Mouse (Mus musculus) midbrain, embryonic 10.5 days (tissue): ENCODE data around the gene Mrps15. TPM values are rescaled to one million over a fixed set of nuclear protein-coding genes. Genes with fewer than 3 reads are reported as not detected.
A peak's percentile ranks its signal among the peaks of the same experiment; 100 is the strongest.
"Not testable (repeated sequence)": the region's sequence is repeated elsewhere in the genome, so short reads cannot be mapped to it uniquely, and the experiment has no call there.

Source experiments
- DNase-seq: peaks from one replicate; pipeline ENCODE4 v3.0.0-alpha.2; 2017; ENCODE audit warnings: low spot score
- H3K27ac ChIP-seq: fragments of 300-500 bp; sonication (generic); replicated peaks from 2 replicates; pipeline ENCODE4 v1.5.1; 2016; ENCODE audit warnings: mild to moderate bottlenecking
- H3K27me3 ChIP-seq: fragments of 300-500 bp; sonication (generic); 2 replicates; pipeline ENCODE4 v1.6.1; 2016; ENCODE audit warnings: low read depth, mild to moderate bottlenecking; ENCODE audit not compliant: poor library complexity, severe bottlenecking
- H3K36me3 ChIP-seq: fragments of 300-500 bp; sonication (generic); 2 replicates; pipeline ENCODE4 v1.6.1; 2016; ENCODE audit warnings: mild to moderate bottlenecking, moderate library complexity
- H3K4me1 ChIP-seq: fragments of 300-500 bp; sonication (generic); 2 replicates; pipeline ENCODE4 v1.6.1; 2016
- H3K4me3 ChIP-seq: fragments of 300-500 bp; sonication (generic); 2 replicates; pipeline ENCODE4 v1.5.1; 2016; ENCODE audit warnings: mild to moderate bottlenecking, moderate library complexity
- H3K9me3 ChIP-seq: fragments of 300-500 bp; sonication (generic); replicated peaks from 2 replicates; pipeline ENCODE4 v1.6.1; 2016; ENCODE audit warnings: mild to moderate bottlenecking
- WGBS: fragments of 180-500 bp; shearing (Covaris S2); methylation state at CpG from one replicate; pipeline ENCODE4 v1.1.7; 2016; 5-methylcytosine and 5-hydroxymethylcytosine counted together
- polyA plus RNA-seq: library from polyadenylated mRNA; unstranded; fragments of >200 nt; fragmentation: Nextera tagmentation; extraction: Ambion mirVana; gene quantifications from 2 replicates; pipeline ENCODE4 v1.2.1, GENCODE M21; 2016

Gene Mrps15
- polyA plus RNA-seq, 1 experiment from 2014 or later: 153 TPM

DNA sequence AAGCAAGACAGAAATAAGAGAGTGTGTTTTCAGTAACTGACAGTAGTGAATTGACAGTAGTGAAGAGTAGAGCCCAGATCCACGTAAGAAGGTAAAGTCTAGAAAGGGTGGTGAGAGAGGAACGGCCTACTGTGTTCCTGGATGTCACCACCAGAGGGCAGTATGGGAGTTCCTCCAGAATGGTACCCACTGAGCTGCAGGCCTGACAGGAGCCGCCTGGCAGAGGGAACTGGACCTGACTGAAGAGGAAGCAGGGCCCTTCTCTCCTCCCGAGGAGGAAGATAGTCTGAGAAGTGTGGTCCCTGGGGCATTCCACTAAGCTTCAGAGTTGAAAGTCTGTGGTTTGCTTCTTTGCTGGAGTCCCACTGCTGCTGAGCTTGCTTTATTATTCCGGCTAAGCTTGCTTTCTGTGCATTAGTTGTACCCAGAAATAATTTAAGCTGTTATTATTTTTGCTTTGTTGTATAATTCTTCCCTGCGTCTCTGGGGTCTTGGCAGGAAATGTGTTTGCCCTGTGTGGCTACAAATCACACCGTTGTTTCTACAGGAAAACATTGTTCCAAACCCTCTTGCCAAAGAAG lies 39.4 kb downstream of the Mrps15 start:
- Histone ChIP-seq H3K4me3 (no peak overlapping the region), H3K4me1 (no peaks in the 10 kb centered on the region), H3K27ac (no peak overlapping the region), H3K36me3 (peaks cover 31% of the 10 kb centered on the region), H3K27me3 (no peaks in the 10 kb centered on the region), H3K9me3 (no peaks in the 10 kb centered on the region)
- peak; percentile 79 for DNase-seq
- 35% methylated on average over 7 of the region's 7 CpGs for WGBS

DNA sequence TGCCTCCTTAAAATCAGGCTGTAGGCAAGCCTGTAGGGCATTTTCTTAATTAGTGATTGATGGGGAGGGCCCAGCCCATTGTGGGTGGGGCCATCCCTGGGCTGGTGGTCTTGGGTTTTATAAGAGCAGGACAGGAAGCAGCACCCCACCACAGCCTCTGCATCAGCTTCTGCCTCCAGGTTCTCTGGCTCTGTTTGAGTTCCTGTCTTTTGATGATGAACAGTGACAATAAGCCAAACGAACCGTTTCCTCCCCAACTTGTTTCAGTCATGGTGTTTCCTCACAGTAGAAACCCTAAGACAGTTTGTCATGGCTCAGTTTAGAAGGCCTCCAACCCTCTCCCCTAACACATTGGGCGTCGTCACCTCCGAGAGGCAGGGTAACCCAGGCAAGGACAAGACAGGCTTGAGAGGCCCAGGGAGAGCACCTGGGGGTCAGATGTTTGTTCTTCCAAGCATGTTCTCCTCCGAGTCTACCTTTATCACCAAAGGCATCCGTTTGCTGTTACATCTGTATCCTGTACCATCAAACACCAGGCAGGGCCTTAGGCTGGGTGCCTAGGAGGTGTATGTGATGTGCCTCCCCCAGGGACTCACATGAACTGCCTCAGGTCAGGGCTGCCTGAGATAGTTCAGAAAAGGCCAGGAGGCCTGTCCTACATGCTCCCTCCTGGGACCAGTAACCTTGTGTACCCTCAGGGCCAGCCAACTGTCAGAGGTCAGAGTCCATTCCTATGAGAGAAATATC lies 43.5 kb downstream of the Mrps15 start:
- WGBS: 88% methylated on average over 7 of the region's 7 CpGs
- no peaks in the 10 kb centered on the region for H3K27me3 ChIP-seq

DNA sequence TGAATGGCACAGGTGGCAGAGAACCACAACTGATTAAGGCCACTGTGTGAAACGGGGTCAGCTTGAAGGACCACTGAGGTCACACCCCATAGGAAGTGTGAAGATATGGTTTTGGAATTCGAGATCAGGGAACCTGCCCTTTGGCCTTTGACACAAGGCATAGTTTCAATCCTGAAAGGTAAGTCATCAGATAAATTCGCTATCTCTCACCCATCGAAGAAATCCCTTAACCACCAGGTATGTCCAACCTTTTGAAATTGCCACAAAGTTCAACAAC lies 44.1 kb downstream of the Mrps15 start:
- no peak overlapping the region for H3K4me3 ChIP-seq
- no peak overlapping the region for H3K27ac ChIP-seq
- no peak for DNase-seq
- no peaks in the 10 kb centered on the region for H3K4me1 ChIP-seq
- H3K27me3 ChIP-seq: no peaks in the 10 kb centered on the region
- WGBS: 81% methylated on average over 4 of the region's 4 CpGs
- no peaks in the 10 kb centered on the region for H3K9me3 ChIP-seq
- H3K36me3 ChIP-seq: 0 out of 2 replicates have a peak, but pooled peaks cover 8% of the 10 kb centered on the region

More for the DNA sequence above, 43.5 kb downstream of the Mrps15 start:
- DNase-seq: no peak
- Histone ChIP-seq H3K36me3 (0 out of 2 replicates have a peak, but pooled peaks cover 8% of the 10 kb centered on the region), H3K27ac (no peak overlapping the region), H3K4me3 (no peak overlapping the region), H3K4me1 (no peaks in the 10 kb centered on the region), H3K9me3 (no peaks in the 10 kb centered on the region)

DNA sequence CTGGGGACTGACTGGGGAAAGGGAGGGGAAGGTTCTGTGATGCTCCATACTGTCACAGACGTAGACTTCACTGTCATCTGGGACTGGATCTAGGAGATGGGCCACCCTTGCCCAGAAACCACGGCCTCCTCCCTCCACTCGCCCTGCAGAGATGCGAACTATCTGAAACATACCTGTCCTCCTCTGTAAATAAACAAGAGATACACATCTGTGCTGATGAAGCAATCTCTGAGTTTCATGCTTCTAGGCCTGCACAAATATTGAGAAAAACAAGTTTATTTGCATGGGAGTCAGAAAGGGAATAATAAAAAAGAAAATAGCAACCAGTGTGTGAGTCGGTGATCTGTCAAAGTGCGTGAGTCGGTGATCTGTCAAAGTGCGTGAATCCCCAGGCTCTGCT lies 45.1 kb downstream of the Mrps15 start:
- Histone ChIP-seq H3K4me1 (peaks cover 5% of the 10 kb centered on the region), H3K27ac (no peak overlapping the region), H3K4me3 (no peak overlapping the region), H3K27me3 (no peaks in the 10 kb centered on the region), H3K9me3 (no peaks in the 10 kb centered on the region), H3K36me3 (0 out of 2 replicates have a peak, but pooled peaks cover 8% of the 10 kb centered on the region)
- 86% methylated on average over 8 of the region's 8 CpGs for WGBS
- DNase-seq: no peak

DNA sequence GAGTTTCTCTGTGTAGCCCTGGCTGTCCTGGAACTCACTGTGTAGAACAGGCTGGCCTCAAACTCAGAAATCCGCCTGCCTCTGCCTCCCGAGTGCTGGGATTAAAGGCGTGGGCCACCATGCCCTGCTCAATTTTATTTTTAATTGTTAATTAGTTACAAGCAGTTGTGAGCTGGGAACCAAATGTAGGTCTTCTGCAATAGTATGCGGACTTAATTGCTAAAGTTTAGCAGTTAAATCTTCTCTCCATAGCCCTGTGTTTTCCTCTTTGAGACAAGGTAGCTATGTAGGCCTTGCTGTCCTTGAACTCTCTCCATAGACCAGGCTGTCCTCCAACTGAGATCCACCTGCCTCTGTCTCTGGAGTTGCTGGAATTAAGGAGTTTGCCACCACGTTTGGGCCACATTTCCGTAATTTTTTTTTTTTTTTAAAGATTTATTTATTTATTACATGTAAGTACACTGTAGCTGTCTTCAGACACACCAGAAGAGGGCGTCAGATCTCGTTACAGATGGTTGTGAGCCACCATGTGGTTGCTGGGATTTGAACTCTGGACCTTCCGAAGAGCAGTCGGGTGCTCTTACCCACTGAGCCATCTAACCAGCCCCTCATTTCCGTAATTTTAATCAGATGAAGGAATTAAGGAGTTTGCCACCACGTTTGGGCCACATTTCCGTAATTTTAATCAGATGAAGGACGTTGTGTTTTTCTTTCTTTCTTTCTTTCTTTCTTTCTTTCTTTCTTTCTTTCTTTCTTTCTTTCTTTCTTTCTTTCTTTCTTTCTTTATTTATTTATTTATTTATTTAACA lies 49.1 kb downstream of the Mrps15 start:
- peak overlapping the region; percentile 90 for H3K27ac ChIP-seq
- H3K27me3 ChIP-seq, DNase-seq, H3K9me3 ChIP-seq: not testable (repeated sequence)
- 59% methylated on average over 14 of the region's 14 CpGs for WGBS
- H3K4me3 ChIP-seq: peak overlapping the region; percentile 72
- H3K36me3 ChIP-seq: peaks cover 25% of the 10 kb centered on the region
- H3K4me1 ChIP-seq: peaks cover 18% of the 10 kb centered on the region

DNA sequence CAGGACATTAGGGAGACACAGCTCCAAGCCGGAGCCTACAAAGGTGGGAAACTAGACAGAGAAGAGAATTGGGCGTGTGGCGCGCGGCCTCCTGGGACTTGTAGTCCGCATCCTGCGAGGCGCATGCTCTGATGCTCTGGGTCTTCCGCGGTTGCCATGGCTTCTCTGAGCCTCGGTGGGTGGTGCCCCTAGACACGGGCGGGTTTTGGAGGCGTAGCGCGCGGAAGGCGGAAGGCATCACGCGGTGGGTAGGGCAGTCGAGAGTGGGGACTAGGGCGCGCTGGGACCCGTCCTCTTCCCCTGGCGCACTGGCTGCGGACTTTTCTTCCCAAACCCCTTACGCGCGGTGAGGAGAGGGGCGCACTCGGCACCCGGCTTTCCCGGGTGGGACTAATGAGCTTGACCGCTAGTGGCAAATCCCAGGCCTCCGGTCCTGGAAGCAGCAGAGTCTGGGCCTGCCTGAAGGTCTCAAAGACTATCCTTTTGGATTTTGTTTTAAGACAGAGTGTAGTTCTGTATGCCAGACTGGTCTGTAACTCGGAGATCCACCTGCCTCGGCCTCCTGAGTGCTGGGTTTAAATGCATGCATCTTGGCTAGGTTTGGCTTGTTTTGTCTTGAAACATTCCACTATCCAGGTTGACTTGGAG lies 49.9 kb downstream of the Mrps15 start, which contains the start of gene Lsm10:
TSS of gene Lsm10 (plus strand) at position 160 of the 648 bp plus-strand sequence.
- DNase-seq: peak; percentile 96
- Histone ChIP-seq H3K27me3 (no peaks in the 10 kb centered on the region), H3K27ac (peak within 1 kb of the TSS; percentile 90), H3K9me3 (no peaks in the 10 kb centered on the region), H3K4me1 (peaks cover 18% of the 10 kb centered on the region), H3K36me3 (peaks cover 26% of the 10 kb centered on the region), H3K4me3 (peak within 1 kb of the TSS; percentile 72)
- 5% methylated on average over 37 of the region's 37 CpGs for WGBS

DNA sequence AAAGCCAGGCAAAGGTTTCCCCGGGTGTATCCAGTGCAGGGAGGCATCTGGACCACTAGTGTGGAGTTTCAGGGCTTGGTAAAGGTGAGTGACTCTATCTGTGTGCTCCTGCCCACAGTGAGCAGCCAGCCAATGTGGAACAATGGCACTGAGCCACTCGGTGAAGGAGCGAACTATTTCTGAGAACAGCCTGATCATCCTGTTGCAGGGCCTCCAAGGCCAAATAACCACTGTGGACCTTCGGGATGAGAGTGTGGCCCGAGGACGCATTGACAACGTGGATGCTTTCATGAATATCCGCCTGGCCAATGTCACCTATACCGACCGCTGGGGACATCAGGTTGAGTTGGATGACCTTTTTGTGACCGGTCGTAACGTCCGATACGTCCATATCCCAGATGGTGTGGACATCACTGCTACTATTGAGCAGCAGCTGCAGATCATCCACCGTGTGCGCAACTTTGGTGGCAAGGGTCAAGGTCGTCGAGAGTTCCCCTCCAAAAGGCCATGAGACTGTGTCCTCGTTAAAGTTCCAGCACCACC lies 51.1 kb downstream of the Mrps15 start:
- 96% methylated on average over 20 of the region's 20 CpGs for WGBS
- no peak for DNase-seq

DNA sequence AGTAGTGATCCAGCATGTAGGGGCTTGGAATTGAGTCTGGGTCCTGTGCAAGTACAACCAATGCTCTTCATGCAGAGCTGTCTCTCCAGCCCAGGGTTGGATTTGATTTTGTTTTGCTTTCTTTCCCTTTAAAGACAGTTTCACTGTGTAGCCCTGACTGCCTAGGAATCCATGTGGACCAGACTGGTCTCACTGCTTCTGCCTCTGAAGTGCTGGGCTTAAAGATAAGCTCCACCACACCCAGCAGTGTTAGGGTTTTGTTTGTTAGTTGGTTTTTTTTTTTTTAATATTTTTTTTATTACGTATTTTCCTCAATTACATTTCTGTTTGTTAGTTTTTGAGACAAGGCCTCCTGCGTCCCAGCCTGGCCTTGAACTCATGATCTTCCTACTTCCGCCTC lies 52.6 kb downstream of the Mrps15 start:
- no peaks in the 10 kb centered on the region for H3K27me3 ChIP-seq
- DNase-seq: no peak
- H3K4me1 ChIP-seq: peaks cover 43% of the 10 kb centered on the region
- no peak overlapping the region for H3K27ac ChIP-seq
- 88% methylated on average over 3 of the region's 3 CpGs for WGBS
- H3K9me3 ChIP-seq: no peaks in the 10 kb centered on the region
- H3K4me3 ChIP-seq: no peak overlapping the region
- H3K36me3 ChIP-seq: peaks cover 26% of the 10 kb centered on the region

More for the DNA sequence above, 51.1 kb downstream of the Mrps15 start:
- Histone ChIP-seq H3K27me3 (no peaks in the 10 kb centered on the region), H3K4me1 (peaks cover 27% of the 10 kb centered on the region), H3K4me3 (peak overlapping the region; percentile 72; the same call in 1 of the 2 replicates), H3K27ac (no peak overlapping the region), H3K9me3 (no peaks in the 10 kb centered on the region), H3K36me3 (peaks cover 26% of the 10 kb centered on the region)

DNA sequence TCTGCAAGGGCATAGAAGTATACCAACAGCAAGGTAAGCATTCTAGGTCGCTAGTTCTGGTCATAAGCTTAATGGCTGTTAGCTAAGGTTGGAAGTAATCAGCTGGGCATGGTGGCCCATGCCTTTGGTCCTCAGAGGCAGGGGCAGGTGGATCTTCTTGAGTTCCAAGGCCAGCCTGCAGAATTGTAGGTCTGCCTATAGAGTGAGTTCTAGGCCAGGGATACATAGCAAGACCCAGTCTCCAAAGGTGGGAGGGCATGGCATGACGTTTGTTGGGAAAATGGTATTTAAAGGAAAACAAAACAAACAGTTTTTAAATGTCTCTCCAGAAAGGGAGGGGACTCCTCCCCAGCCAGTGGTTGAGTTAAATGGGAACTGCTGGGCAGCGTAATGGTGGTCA lies 54.0 kb downstream of the Mrps15 start:
- WGBS: 85% methylated on average over 3 of the region's 3 CpGs
- Histone ChIP-seq H3K36me3 (peaks cover 26% of the 10 kb centered on the region), H3K27me3 (no peaks in the 10 kb centered on the region), H3K4me3 (no peak overlapping the region), H3K4me1 (peaks cover 57% of the 10 kb centered on the region), H3K27ac (no peak overlapping the region), H3K9me3 (no peaks in the 10 kb centered on the region)
- DNase-seq: no peak

DNA sequence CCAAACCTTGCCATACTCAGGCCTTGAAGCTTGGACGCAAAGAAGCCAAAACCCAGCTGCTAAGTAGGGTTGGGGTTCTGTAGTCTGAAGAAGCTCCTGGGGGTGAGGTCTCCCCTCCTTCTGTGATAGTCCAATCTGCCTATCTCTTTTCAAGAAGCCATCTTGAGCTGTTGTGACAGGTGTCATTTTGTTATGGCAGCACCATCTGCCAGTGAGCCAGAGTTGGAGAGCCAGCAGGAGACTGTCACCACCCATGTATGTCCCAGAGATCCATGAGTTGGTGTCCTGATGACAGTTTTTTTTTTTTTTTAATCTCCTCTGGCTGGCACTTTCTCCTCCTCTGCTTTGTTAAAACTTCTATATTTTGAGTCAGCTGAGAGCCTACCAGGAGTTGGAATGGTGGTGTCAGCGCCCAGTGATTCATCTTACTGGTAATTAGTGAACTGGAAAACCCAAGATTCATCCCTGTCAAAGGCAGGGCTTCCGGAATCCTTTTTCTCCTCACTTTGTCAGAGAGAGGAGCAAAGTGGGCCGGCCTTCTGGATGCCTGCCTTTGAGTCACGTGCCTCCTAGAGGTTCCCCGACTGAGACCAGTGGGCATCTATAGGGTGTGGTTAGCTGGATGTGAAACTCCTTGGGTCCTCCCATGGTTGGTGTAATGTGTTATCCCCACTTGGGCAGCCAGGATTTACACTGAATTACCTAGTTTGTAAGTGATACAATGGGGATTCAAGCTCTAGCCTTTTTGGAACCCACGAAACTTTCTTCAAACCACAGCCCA lies 55.5 kb downstream of the Mrps15 start:
- 50% methylated on average over 7 of the region's 7 CpGs for WGBS
- peaks cover 26% of the 10 kb centered on the region for H3K36me3 ChIP-seq
- no peaks in the 10 kb centered on the region for H3K27me3 ChIP-seq
- H3K4me3 ChIP-seq: peak overlapping the region; percentile 98; the same call in 1 of the 2 replicates
- no peaks in the 10 kb centered on the region for H3K9me3 ChIP-seq
- peaks cover 54% of the 10 kb centered on the region for H3K4me1 ChIP-seq
- DNase-seq: no peak
- H3K27ac ChIP-seq: peak overlapping the region; percentile 89

DNA sequence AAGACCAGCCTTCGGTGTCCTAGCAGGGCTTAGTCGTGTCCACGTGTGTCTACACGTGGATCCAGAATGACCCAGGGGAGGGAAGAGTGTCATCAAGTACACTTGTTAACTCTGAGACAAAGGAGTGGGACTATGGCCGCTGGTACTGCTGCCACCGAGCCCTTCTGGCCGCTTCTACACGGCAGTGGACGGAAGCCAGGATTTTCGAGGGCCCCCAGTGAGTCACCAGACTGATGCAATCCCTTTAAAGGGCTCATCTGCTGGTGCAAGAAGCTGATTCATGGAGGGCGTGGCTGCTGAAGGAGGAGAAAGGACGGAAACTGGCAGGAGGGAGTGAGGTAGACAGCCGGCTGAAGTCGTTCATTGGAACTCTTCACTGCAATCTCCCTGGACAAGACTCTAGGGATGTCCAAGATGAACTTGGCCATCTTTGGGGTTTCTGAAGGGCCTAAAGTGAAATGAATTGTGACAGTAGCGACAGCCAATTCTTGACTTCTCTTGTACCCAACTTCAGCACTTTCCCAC lies 56.4 kb downstream of the Mrps15 start:
- H3K4me1 ChIP-seq: peaks cover 52% of the 10 kb centered on the region
- WGBS: 3% methylated on average over 15 of the region's 15 CpGs

More for the DNA sequence above, 56.4 kb downstream of the Mrps15 start:
- H3K27me3 ChIP-seq: no peaks in the 10 kb centered on the region
- H3K27ac ChIP-seq: peak overlapping the region; percentile 89
- peaks cover 22% of the 10 kb centered on the region for H3K36me3 ChIP-seq
- H3K9me3 ChIP-seq: no peaks in the 10 kb centered on the region
- DNase-seq: peak; percentile 61
- H3K4me3 ChIP-seq: peak overlapping the region; percentile 98
